Mouse (Mus musculus) heart, postnatal 25 days (tissue): ENCODE data around the gene Fam160a2. TPM values are rescaled to one million over a fixed set of nuclear protein-coding genes. Genes with fewer than 3 reads are reported as not detected.

ENCODE experiments used
- DNase-seq: peaks from one replicate; pipeline ENCODE4 v3.0.0; 2022; ENCODE audit warnings: low spot score
- intact Hi-C: fragments of 180-260 bp; cut with DNase I; formaldehyde crosslinking; loops from one replicate; pipeline ENCODE4 v1.15.1; 2025
- total RNA-seq, 2 experiments: library from RNA; stranded (reverse); gene quantifications; 2 replicates each; pipeline ENCODE4 v1.2.3; 2021

Fam160a2 gene
- 10 to 100 TPM; 18.7 to 19.5 TPM for total RNA-seq

GRCm38 (mm10) chr7:105399935-105400624, at the start of gene Fam160a2:
Gene Fam160a2, minus strand, starts transcription at chr7:105400054.
- DNase-seq, result peak; percentile 99
- intact Hi-C loops, result loop anchor here (5.0 to 10.0 kb wide), 2 partner anchors 225 to 232 kb away; partner anchors contain the start of gene Trim3

- DNase-seq, result no peak
- intact Hi-C loops, result no loop called here
These were observed 45.2 kb upstream of the Fam160a2 start for GRCm38 (mm10) chr7:105445076-105445475.

GRCm38 (mm10) chr7:105441426-105441825, 41.6 kb upstream of the Fam160a2 start:
- DNase-seq, result no peak
- intact Hi-C loops, result no loop called here

- intact Hi-C loops, result no loop called here
- no peak for DNase-seq
These were observed 38.3 kb upstream of the Fam160a2 start for GRCm38 (mm10) chr7:105437979-105438772.

- intact Hi-C loops, result no loop called here
- DNase-seq, result no peak
These were observed 34.9 kb upstream of the Fam160a2 start for GRCm38 (mm10) chr7:105434798-105435197.

GRCm38 (mm10) chr7:105433859-105434258, 34.0 kb upstream of the Fam160a2 start:
- no peak for DNase-seq
- intact Hi-C loops, result no loop called here

GRCm38 (mm10) chr7:105432058-105432457, 32.2 kb upstream of the Fam160a2 start:
- DNase-seq, result no peak
- intact Hi-C loops, result no loop called here

GRCm38 (mm10) chr7:105426051-105426450, 26.2 kb upstream of the Fam160a2 start:
- intact Hi-C loops, result no loop called here
- DNase-seq, result no peak

- intact Hi-C loops, result no loop called here
- DNase-seq, result no peak
These were observed 25.7 kb upstream of the Fam160a2 start, which contains the start of gene Cckbr for GRCm38 (mm10) chr7:105425424-105426043. Gene Cckbr, plus strand, starts transcription at chr7:105425731.

- no peak for DNase-seq
- intact Hi-C loops, result no loop called here
These were observed 24.5 kb upstream of the Fam160a2 start for GRCm38 (mm10) chr7:105424368-105424767.

GRCm38 (mm10) chr7:105420903-105421302, 21.0 kb upstream of the Fam160a2 start:
- intact Hi-C loops, result no loop called here
- no peak for DNase-seq

- intact Hi-C loops, result no loop called here
- DNase-seq, result no peak
These were observed 18.3 kb upstream of the Fam160a2 start for GRCm38 (mm10) chr7:105418106-105418505.

GRCm38 (mm10) chr7:105416529-105416928, 16.7 kb upstream of the Fam160a2 start:
- DNase-seq, result no peak
- intact Hi-C loops, result no loop called here

- intact Hi-C loops, result no loop called here
- DNase-seq, result no peak
These were observed 14.5 kb upstream of the Fam160a2 start for GRCm38 (mm10) chr7:105414385-105414784.

GRCm38 (mm10) chr7:105411874-105412632, 12.2 kb upstream of the Fam160a2 start:
- peak; percentile 25 for DNase-seq
- intact Hi-C loops, result loop anchor here (1.0 to 2.0 kb wide), 3 partner anchors 60 to 104 kb away; no protein-coding TSS in a partner anchor

GRCm38 (mm10) chr7:105406322-105406721, 6.5 kb upstream of the Fam160a2 start:
- DNase-seq, result no peak
- intact Hi-C loops, result loop anchor here (5.0 to 10.0 kb wide), 2 partner anchors 179 to 232 kb away; no protein-coding TSS in a partner anchor

- intact Hi-C loops, result loop anchor here (10.0 kb wide), 1 partner anchor 229 kb away; no protein-coding TSS in a partner anchor
- DNase-seq, result no peak
These were observed 4.4 kb upstream of the Fam160a2 start, which contains the start of gene Cnga4 for GRCm38 (mm10) chr7:105404268-105404667. Gene Cnga4, plus strand, starts transcription at chr7:105404568.

GRCm38 (mm10) chr7:105399058-105399934, 558 bp downstream of the Fam160a2 start:
- intact Hi-C loops, result loop anchor here (5.0 kb wide), 1 partner anchor 233 kb away; the partner anchor contains the start of gene Trim3

More at GRCm38 (mm10) chr7:105399058-105399934, 558 bp downstream of the Fam160a2 start:
- no peak for DNase-seq
